Mouse (Mus musculus): ENCODE measurements at regions not wholly inside any gene's neighbourhood (a gene's known extent, or its start where the extent isn't known, plus 50 kb on each side); places are given as distances from the start of the nearest gene placed in this dataset.

DNA sequence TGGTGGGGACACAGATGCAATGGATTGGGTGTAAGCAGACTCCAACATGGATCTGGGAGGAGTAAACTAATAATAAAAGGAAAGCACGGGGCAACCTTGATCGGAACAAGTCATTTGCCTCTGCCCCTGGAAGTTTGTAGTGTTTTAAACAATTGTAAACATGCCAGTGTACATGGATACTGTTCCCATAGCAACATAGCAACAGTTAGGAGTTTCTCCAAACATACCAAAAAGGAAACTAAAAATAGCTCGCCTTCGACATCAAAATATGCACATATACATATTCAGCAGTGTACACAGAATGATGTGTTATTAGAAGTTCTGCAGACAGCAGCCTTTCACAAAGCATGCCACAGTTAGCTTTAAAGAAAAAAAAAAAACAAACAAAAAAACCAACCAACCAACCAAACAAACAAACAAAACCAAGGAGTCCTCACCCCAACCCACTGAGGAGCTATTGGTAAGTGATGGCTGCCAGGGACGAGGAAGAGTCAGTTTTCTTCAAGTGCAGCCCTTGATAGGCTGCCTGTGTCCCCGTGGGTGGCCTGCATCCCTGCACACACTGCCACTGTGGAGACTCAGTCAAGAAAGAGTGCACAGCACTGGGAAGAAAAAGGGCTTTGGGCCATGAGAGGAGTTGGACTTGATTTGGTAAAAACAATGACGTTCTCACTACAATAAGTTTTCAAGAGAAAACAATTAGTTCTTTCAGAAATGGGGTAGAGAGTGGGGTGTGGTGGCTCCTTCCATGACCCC, 54.8 kb upstream of the Peli1 start:
- no peak for DNase-seq (ENCODE audit: low spot score in 2 of 2)

- DNase-seq (ENCODE audit: low spot score in 2 of 2), result no peak
These were observed 53.7 kb upstream of the Peli1 start for GRCm38 (mm10) chr11:21037267-21037906.

DNA sequence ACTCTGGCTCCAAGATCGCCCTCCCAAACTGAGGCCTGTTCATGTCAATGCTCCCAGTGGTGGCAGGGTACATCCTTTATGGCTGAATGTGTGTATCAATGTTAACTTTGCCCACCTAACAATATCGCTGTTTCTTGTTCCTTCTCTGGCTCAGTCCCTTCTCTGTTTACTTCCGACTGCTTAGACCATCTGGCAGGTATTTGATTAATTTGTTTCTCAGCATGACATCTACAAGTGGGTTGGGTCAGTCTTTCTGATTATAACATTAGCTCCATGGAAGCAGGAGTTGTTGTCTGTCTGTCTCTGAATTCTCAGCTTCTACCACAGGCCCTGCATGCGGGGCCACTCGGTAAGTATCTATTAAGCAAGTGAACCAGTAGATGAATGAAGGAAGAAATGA, 49.9 kb upstream of the Peli1 start:
- no peak for DNase-seq (ENCODE audit: low spot score in 2 of 2)
